Mouse (Mus musculus) telencephalon, adult 2 months (tissue): ENCODE results near the gene Smg1.

Experiments used
- DNase-seq: peaks from one replicate; pipeline ENCODE4 v3.0.0-alpha.2; 2011; ENCODE audit warnings: low read depth, low spot score

Smg1 gene

GRCm38 (mm10) chr7:118243453-118244385 lies at the start of gene Smg1:
Gene Smg1 (minus strand): TSS chr7:118243670.
- peak; percentile 97 for DNase-seq

GRCm38 (mm10) chr7:118283186-118283585 lies 39.7 kb upstream of the Smg1 start:
- no peak for DNase-seq

GRCm38 (mm10) chr7:118282543-118282942 lies 39.1 kb upstream of the Smg1 start:
- no peak for DNase-seq

- DNase-seq = no peak
These were observed 36.1 kb upstream of the Smg1 start for GRCm38 (mm10) chr7:118279521-118279920.

- DNase-seq = no peak
These were observed 34.0 kb upstream of the Smg1 start for GRCm38 (mm10) chr7:118277335-118277910.

- DNase-seq = no peak
These were observed 33.3 kb upstream of the Smg1 start for GRCm38 (mm10) chr7:118276684-118277334.

GRCm38 (mm10) chr7:118275265-118275664 lies 31.8 kb upstream of the Smg1 start:
- DNase-seq = no peak

- DNase-seq = no peak
These were observed 31.4 kb upstream of the Smg1 start for GRCm38 (mm10) chr7:118274851-118275250.

GRCm38 (mm10) chr7:118274169-118274568 lies 30.7 kb upstream of the Smg1 start:
- DNase-seq = no peak

GRCm38 (mm10) chr7:118266099-118266498 lies 22.6 kb upstream of the Smg1 start:
- no peak for DNase-seq

- DNase-seq = no peak
These were observed 20.1 kb upstream of the Smg1 start for GRCm38 (mm10) chr7:118263606-118264005.

GRCm38 (mm10) chr7:118262409-118262808 lies 18.9 kb upstream of the Smg1 start:
- DNase-seq = no peak

GRCm38 (mm10) chr7:118259676-118260305 lies 16.3 kb upstream of the Smg1 start:
- no peak for DNase-seq

- DNase-seq = no peak
These were observed 15.0 kb upstream of the Smg1 start for GRCm38 (mm10) chr7:118258451-118258850.

- DNase-seq = no peak
These were observed 13.3 kb upstream of the Smg1 start for GRCm38 (mm10) chr7:118256740-118257139.

GRCm38 (mm10) chr7:118254460-118254859 lies 11.0 kb upstream of the Smg1 start:
- peak; percentile 45 for DNase-seq

- no peak for DNase-seq
These were observed 10.5 kb upstream of the Smg1 start for GRCm38 (mm10) chr7:118254015-118254414.

- no peak for DNase-seq
These were observed 9.5 kb upstream of the Smg1 start for GRCm38 (mm10) chr7:118252979-118253378.

- no peak for DNase-seq
These were observed 8.9 kb upstream of the Smg1 start for GRCm38 (mm10) chr7:118252349-118252748.

- no peak for DNase-seq
These were observed 8.1 kb upstream of the Smg1 start for GRCm38 (mm10) chr7:118251392-118252170.

- no peak for DNase-seq
These were observed 7.2 kb upstream of the Smg1 start for GRCm38 (mm10) chr7:118250482-118251160.
